Mouse (Mus musculus) hematopoietic stem cell, adult 5-6 weeks (primary cell): ENCODE measurements around the gene Acan. TPM values are rescaled to one million over a fixed set of nuclear protein-coding genes. Genes with fewer than 3 reads are reported as not detected.

Source experiments
- ATAC-seq, 2 experiments: fragments of 125-278 bp in 1 of 2; replicated peaks in 1 of 2; 2 replicates each; pipeline ENCODE4 v1.8.0; 2016 to 2017; ENCODE audit warnings: inconsistent platforms in 2 of 2, mild to moderate bottlenecking in 2 of 2, moderate number of reproducible peaks in 2 of 2, low read depth in 1 of 2, moderate TSS enrichment in 1 of 2; ENCODE audit not compliant: low FRiP score in 2 of 2, poor library complexity in 2 of 2, severe bottlenecking in 2 of 2, insufficient read depth in 1 of 2, low TSS enrichment in 1 of 2
- total RNA-seq: library from RNA; stranded (forward); fragments of 172-1452, 232-1000 nt; gene quantifications from 2 replicates; pipeline ENCODE4 v1.2.3, GENCODE M21; 2017

Acan gene
- not detected in 2 replicates for total RNA-seq

DNA sequence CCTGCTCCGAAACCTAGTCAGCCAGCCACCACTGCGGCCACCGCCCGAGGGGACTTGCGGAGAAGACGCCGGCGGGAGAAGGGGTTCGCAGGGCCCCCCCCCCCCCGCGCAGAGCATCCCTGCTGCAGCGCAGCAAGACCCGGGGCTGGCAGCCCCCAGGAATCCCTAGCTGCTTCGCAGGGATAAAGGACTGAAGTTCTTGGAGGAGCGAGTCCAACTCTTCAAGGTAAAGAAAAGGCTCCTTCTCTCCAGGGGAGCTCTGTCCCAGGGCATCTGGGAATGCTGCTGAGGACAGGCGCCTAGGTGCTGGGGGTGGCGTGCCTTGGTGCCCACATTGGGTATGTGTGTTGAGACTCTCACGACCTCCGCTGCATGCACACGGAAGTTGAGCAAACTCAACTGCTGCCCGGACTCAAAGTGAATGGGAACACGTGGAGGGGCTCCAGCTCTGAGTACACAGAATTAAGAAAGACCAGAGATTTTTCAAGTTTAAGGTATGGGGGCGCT lies at the start of gene Acan:
TSS of gene Acan (plus strand) at position 101 of the 507 bp plus-strand sequence.
- no peak for ATAC-seq

GRCm38 (mm10) chr7:79021293-79021905 lies 31.9 kb upstream of the Acan start:
- no peak for ATAC-seq

GRCm38 (mm10) chr7:79029138-79029537 lies 24.1 kb upstream of the Acan start:
- no peak for ATAC-seq

DNA sequence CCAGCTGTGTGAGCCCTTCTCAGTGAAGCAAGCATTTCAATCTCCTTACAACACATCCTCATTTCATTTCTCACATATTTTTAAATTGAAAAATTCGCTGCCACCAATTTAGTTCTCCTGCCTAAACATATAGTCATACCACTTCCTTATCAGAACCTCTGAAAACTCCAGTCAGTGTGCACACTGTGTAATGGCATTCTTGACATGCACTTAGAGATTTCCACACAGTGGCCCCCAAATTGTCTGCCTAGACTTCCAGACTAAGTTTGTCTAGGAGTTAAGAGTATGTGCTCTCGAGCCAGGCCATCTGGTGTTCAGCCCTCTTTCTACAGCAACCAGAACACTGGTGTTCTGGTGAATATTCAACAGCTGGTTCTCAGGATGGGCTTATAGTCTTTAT lies 19.5 kb upstream of the Acan start:
- ATAC-seq, result no peak

DNA sequence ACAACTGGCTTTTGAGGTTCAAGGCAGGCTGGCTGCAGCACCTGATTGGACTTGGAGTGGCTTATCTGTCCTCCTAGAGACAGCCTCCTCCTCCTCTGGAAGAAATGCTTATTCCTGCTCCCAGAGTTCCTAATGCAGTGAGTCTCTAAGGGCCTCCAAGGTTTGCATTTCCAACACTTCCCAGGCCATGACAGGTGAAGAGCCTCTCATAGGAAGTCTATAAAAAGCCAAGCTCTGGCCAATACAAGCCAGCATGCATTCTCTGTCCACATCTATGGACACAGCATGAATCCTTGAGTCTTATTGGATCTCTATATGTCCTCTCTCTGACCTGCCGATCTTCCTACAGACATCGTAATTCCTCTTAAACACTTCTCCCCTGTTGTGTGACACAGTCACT lies 18.8 kb upstream of the Acan start:
- no peak for ATAC-seq

DNA sequence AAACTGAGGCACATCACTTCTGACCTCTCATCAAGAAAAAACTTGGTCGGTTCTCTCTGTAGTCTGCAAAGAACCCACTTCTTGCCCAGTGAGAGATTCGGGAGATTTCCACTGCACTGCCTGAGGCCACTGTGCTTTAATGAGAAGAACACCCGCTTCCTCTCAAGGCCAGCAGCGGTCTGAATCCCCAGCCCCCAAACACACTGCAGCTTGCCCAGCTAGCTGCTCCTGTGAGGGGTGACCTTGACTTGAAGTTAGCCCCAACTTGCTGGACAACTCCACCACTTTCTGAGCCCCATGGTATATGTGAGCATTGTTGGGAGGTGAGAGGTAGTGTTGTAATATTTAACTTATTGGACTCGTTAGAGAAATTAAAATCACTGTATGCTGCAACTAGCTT lies 1.2 kb upstream of the Acan start:
- ATAC-seq, result no peak

DNA sequence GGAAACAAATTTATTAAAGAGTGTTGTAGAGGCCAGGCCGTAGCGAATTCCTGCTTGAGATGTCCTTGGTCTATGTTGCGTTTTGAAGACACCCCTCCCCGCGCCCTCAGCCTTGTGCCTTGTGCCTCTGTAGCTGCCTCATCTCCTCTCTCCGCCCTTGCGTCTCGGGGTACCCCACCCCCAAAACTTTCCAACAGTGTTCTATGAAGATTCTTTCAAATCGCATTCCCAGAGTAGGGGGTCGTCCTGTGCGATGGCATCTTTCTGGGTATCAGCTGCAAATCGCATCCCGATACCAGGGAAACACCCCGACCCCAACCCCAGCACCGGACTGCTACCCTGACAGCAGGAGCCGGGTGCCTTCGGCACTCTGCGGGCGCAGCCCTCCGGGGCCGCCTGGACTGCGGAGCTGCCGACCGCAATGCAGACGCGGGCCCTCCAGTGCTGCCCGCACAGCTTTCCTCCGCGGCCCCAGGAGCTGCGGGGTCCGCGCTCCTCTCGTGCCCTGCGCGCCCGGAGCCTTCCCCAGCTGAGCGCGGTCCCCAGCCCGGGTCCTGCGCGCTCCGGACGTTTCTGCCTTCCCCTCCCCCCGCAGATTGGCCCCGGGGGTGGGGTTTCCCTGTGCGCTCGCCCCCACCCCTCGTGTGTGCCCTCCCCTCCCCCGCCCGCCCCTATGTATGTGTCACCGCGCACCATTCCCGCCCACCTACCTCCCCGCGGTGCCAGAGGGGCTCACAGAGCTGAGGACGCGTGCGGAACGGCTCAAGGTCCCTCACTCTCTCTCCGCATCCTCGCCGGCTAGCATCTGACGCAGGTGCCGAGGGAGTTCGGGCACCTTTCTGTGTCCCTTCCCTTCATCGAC lies 531 bp upstream of the Acan start:
- no peak for ATAC-seq

- no peak for ATAC-seq
These were observed 828 bp downstream of the Acan start for GRCm38 (mm10) chr7:79054111-79054510.

GRCm38 (mm10) chr7:79058546-79058945 lies 5.3 kb downstream of the Acan start:
- no peak for ATAC-seq

GRCm38 (mm10) chr7:79067466-79067865 lies 14.2 kb downstream of the Acan start:
- no peak for ATAC-seq

DNA sequence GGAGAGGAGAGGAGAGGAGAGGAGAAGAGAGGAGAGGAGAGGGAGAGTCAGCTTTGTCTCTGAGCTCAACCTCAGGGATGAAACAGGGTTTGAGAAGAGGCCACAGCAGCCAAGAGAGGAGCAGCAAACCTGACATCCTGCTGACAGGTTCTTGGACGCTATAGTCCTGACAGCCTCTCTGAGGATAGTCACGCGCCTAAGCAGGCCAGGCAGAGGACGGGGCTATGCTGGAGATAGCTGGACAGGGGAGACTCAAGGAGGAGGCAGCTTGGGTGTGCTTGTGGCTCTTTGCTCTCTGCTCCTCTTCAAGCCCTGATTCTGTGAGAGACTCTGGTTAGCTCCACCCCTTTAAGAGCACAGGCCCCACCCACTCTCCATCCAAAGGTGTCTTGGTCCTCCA lies 14.9 kb downstream of the Acan start:
- ATAC-seq, result no peak

GRCm38 (mm10) chr7:79079212-79079611 lies 25.9 kb downstream of the Acan start:
- no peak for ATAC-seq

- ATAC-seq, result peak; percentile 66 to 84; a peak in 3 of 4 replicates
These were observed 27.5 kb downstream of the Acan start for GRCm38 (mm10) chr7:79080572-79081399.

DNA sequence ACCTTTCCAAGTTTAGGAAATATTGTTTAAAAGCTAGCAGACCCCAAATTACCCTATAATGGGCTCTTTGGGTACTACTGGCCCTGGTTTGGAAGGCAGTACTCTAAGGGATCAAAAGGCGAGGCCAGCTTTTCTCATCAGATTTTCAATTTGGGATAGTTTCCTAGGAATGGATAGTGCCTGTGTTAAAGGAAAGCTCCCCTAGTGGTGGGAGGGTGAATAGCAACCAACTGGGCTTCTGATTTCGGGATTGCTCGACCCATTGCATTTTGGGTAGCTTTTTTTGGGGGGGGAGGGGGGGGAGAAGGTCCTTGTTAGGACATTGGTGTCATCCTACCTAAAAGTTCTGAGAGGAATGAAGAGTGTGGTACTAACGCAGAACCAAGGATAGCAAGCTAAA lies 35.8 kb downstream of the Acan start:
- no peak for ATAC-seq

DNA sequence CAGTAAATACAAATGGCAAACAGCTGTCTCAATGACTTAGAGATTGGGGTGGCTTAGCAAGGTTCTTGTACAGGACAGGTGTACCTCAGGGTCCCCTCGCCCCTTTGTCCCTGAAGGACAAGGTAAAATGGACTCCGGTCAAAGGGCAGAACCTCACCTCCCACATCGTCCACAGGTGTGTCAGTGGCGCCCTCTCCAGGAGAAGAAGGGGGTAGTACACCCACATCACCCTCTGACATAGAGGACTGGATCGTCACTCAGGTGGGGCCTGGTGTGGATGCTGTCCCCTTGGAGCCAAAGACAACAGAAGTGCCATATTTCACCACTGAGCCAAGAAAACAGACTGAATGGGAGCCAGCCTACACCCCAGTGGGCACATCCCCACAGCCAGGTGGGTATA lies 43.2 kb downstream of the Acan start:
- no peak for ATAC-seq

DNA sequence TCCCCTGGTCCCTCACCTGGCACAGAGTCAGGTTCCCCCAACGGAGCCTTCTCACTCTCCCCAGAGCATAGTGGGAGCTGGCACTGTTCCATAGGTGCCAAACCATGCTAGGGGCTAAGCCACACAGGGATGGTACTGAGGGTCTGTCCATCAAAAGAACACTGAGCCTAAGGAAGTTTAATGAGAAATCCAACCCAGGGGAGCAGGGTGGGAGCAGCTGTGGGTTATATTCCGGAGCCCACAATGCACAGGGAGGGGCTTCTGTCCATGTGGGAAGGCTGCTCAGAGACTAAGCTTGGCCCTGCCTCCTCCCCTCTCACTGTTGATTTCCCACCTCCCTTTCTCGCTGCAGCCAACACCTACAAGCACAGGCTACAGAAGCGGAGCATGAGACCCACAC lies 60.6 kb downstream of the Acan start:
- no peak for ATAC-seq

GRCm38 (mm10) chr7:79123465-79123864 lies 70.2 kb downstream of the Acan start:
- ATAC-seq, result no peak

DNA sequence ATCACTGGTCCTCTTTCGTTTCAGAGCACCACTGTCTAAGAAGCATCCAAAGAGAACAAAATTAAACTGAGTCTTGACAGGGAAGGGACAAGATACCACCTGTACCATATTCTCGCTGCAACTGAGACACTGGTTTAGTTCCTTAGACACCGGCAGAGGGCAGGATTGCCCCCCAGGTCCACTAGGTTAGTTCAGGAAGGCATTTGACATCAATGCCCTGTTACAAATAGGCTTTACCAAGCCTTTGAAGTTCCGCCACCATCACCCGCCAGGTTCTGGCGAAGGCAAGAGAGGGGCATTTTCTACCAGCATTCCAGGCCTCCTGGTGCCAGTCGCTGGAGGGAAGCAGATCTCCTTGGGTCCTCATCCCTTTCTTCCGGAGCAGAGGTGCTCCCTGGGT lies 76.6 kb downstream of the Acan start:
- ATAC-seq, result no peak
